ENCODE assay signal across 8 mouse cellular contexts in the genomic region with DNA sequence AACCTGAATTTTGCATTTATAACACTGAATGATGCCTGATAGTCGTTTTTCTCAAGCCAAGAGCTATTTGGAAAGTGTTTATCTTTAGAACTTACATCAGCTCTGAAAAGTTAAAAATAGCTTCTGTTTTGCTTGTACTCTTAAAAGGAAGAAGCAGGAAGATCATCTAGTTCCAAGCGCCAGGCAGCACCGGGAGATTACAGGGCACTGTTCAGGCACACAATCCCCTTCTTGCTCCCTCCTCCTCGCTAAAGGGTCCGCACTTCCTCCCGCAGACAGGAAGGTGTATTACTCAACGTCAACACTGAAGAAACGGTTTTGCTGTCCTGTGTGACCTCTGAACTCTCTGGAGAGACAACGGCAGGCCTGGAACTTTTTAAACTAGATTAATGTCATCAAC. TPM values are rescaled to one million over a fixed set of nuclear protein-coding genes. Genes with fewer than 3 reads are reported as not detected.
DNase-seq lines count a peak whose midpoint lies in the region.

No protein-coding gene starts in this region.

- DNase-seq in 416B (ENCODE audit: low read depth): peak; percentile 90
- peak; percentile 29 for DNase-seq in NIH3T3 (ENCODE audit: low read depth)
- peak; percentile 49 to 61 for DNase-seq in heart, postnatal 14 days
- peak; percentile 50 to 73 for DNase-seq in lung, adult 18-20 months
- peak; percentile 62 for DNase-seq in yolk sac, embryonic 10.5 days (ENCODE audit: low spot score)
- no peak for DNase-seq in embryo, embryonic 9.5 days (ENCODE audit: extremely low spot score)
- no peak for DNase-seq in right cerebral cortex, adult 18-20 months
- DNase-seq in cerebellum, adult 9-10 months: no peak

- intact Hi-C loops in heart, postnatal 14 days (cut with DNase I): no loop called here

RNA-seq across cellular contexts. Expression of a gene that starts 22.4 kb away (rescaled TPM):
- 100 to 1,000 TPM; 118 to 125 TPM for total RNA-seq in heart, postnatal 14 days (2021)

RNA-seq across cellular contexts. Expression of a gene that starts 58.8 kb away (rescaled TPM):
- 10 to 100 TPM; 30.9 to 35.7 TPM for total RNA-seq in heart, postnatal 14 days (2021)

Comparison
In these comparisons a context has a peak if more than half of its experiments do, and no peak if none do; other contexts are left out.
1. DNase-seq: peak in 416B (single experiment), NIH3T3 (single experiment), heart, postnatal 14 days (2 of 2), lung, adult 18-20 months (2 of 2) and yolk sac, embryonic 10.5 days (single experiment); none in embryo, embryonic 9.5 days (single experiment), right cerebral cortex, adult 18-20 months (single experiment) and cerebellum, adult 9-10 months (single experiment).